9 mouse cellular contexts compared by ENCODE assay signal in genomic region chr6:56362650-56363049, GRCm38 (mm10).
DNase-seq lines count a peak whose midpoint lies in the region; ATAC-seq and TF ChIP-seq lines count a peak whose summit lies in the region.
"Had no signal": no experiment of that assay in that cellular context is flagged by ENCODE, and none has a peak within 500 bp of the region (broad histone marks: within the 10 kb centered on the region; RNA-seq: fewer than 3 reads in every experiment).

No protein-coding gene starts in this region.

- intact Hi-C loops in gastrocnemius, adult 2 months (cut with DNase I): no loop called here

- TF ChIP-seq CTCF in gastrocnemius, adult 2 months (IDR thresholded peaks at IDR 0.05): no peak
- TF ChIP-seq CTCF in brain, embryonic 14.5 days (IDR thresholded peaks at IDR 0.05; ENCODE audit: borderline replicate concordance, extremely low read depth, insufficient read depth, insufficient read length): no peak

- H3K9me3 ChIP-seq in heart, embryonic 14.5 days (ENCODE audit: control insufficient read depth, low read length): no peaks in the 10 kb centered on the region
- no peaks in the 10 kb centered on the region for H3K9me3 ChIP-seq in limb, embryonic 14.5 days (ENCODE audit: control insufficient read depth, low read length)
- H3K9me3 ChIP-seq: limb, embryonic 15.5 days had no signal

- H3K36me3 ChIP-seq in heart, embryonic 14.5 days (ENCODE audit: control insufficient read depth, insufficient read depth, low read length): no peaks in the 10 kb centered on the region
- no peaks in the 10 kb centered on the region for H3K36me3 ChIP-seq in limb, embryonic 14.5 days (ENCODE audit: control insufficient read depth, insufficient read depth, low read length)
- H3K36me3 ChIP-seq: limb, embryonic 15.5 days had no signal

- DNase-seq in gastrocnemius, adult 2 months: peak; percentile 25
- no peak for DNase-seq in gastrocnemius, adult 18-20 months (ENCODE audit: low spot score)
- peak; percentile 76 for DNase-seq in brain, embryonic 14.5 days (ENCODE audit: low read depth)
- DNase-seq in limb, embryonic 14.5 days (ENCODE audit: low spot score): peak; percentile 64
- no peak for DNase-seq in urinary bladder, postnatal 36 days (ENCODE audit: low spot score in 2 of 2)
- DNase-seq in spleen, postnatal 10 days (ENCODE audit: low spot score in 2 of 2): no peak
- DNase-seq in yolk sac, embryonic 10.5 days (ENCODE audit: low spot score): no peak

- ATAC-seq in heart, embryonic 14.5 days (ENCODE audit: insufficient number of reproducible peaks, insufficient read depth, low FRiP score, low read depth): no peak
- ATAC-seq in limb, embryonic 14.5 days (ENCODE audit: low FRiP score, low read depth): peak; percentile 83

- H3K4me3 ChIP-seq in gastrocnemius, adult 2 months: no peak overlapping the region
- H3K4me3 ChIP-seq in heart, embryonic 14.5 days (ENCODE audit: control insufficient read depth in 1 of 2, insufficient read depth in 1 of 2, low read depth in 1 of 2, low read length in 2 of 2): peak overlapping the region in 1 of 2 experiments; percentile 47; a peak in 2 of 4 replicates
- no peak overlapping the region for H3K4me3 ChIP-seq in limb, embryonic 14.5 days (replicated peaks; ENCODE audit: low read length)

- peaks cover 4 to 7% of the 10 kb centered on the region in 2 experiments; a peak in 3 of 4 replicates for H3K4me1 ChIP-seq in heart, embryonic 14.5 days (ENCODE audit: control insufficient read depth in 2 of 2, insufficient read depth in 2 of 2, low read length in 2 of 2)
- H3K4me1 ChIP-seq in limb, embryonic 14.5 days (ENCODE audit: control insufficient read depth, insufficient read depth, low read length): peaks cover 13% of the 10 kb centered on the region

- TF ChIP-seq POLR2A in brain, embryonic 14.5 days (IDR thresholded peaks at IDR 0.05; ENCODE audit: borderline replicate concordance, extremely low read depth, insufficient read depth, insufficient read length, poor library complexity, severe bottlenecking): no peak
- TF ChIP-seq POLR2A in limb, embryonic 14.5 days (IDR thresholded peaks at IDR 0.05; ENCODE audit: borderline replicate concordance, extremely low read depth, insufficient read depth, insufficient read length): no peak

- no peak overlapping the region; the same call in 1 of the 2 replicates for H3K9ac ChIP-seq in heart, embryonic 14.5 days (ENCODE audit: low read length)
- no peak overlapping the region for H3K9ac ChIP-seq in limb, embryonic 14.5 days (ENCODE audit: low read depth, low read length, severe bottlenecking)

- no peak overlapping the region for H3K27ac ChIP-seq in gastrocnemius, adult 2 months
- H3K27ac ChIP-seq in heart, embryonic 14.5 days (replicated peaks in 1 of 2; ENCODE audit: control insufficient read depth in 1 of 2, insufficient read depth in 1 of 2, low read depth in 2 of 2, low read length in 2 of 2): no peak overlapping the region
- H3K27ac ChIP-seq in limb, embryonic 14.5 days (replicated peaks; ENCODE audit: low read depth, low read length): no peak overlapping the region
- H3K27ac ChIP-seq: limb, embryonic 15.5 days had no signal

- H3K4me2 ChIP-seq in heart, embryonic 14.5 days (ENCODE audit: low read length): peak overlapping the region; percentile 97
- H3K4me2 ChIP-seq in limb, embryonic 14.5 days (replicated peaks; ENCODE audit: low read depth, low read length, severe bottlenecking): peak overlapping the region; percentile 67; the same call in 1 of the 2 replicates

- H3K27me3 ChIP-seq in heart, embryonic 14.5 days (ENCODE audit: control insufficient read depth, insufficient read depth, low read length): 0 out of 2 replicates have a peak, but pooled peaks cover 4% of the 10 kb centered on the region
- peaks cover 12% of the 10 kb centered on the region; the same call in 1 of the 2 replicates for H3K27me3 ChIP-seq in limb, embryonic 14.5 days (ENCODE audit: control insufficient read depth, insufficient read depth, low read length)

- WGBS in heart, embryonic 14.5 days: 4% methylated on average over 5 of the region's 5 CpGs
- 4% methylated on average over 5 of the region's 5 CpGs for WGBS in limb, embryonic 14.5 days

Comparison
In these comparisons a context has a peak if more than half of its experiments do, and no peak if none do; other contexts are left out.
1. DNase-seq: peak in gastrocnemius, adult 2 months (single experiment), brain, embryonic 14.5 days (single experiment) and limb, embryonic 14.5 days (single experiment); none in gastrocnemius, adult 18-20 months (single experiment), urinary bladder, postnatal 36 days (0 of 2), spleen, postnatal 10 days (0 of 2) and yolk sac, embryonic 10.5 days (single experiment).